Mouse (Mus musculus): ENCODE results near the gene Rft1. TPM values are rescaled to one million over a fixed set of nuclear protein-coding genes. Genes with fewer than 3 reads are reported as not detected.
A peak's percentile ranks its signal among the peaks of the same experiment; 100 is the strongest.

Rft1 gene
- polyA plus RNA-seq, 1 experiment: 18.1 TPM

DNA sequence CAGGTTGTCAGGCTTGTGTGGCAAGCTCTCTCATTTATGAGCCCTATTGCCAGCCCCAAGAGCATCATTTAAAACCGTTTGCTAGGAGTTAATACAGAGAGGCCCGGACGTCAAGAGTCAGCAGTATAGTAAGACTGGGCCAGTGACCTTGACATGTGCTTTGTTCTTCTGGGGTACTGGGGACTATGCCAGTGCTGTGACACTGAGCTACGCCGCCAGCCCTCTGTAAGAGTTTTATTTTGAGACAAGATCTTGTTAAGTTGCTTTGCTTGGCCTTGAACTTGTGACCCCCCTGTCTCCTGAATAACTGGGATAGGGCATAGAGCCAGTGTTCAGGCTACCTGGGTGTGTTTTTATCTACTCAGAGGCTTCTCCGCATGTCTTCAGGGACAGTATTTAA lies 38.3 kb downstream of the Rft1 start:
- peaks cover 5% of the 10 kb centered on the region for H3K36me3 ChIP-seq (ENCODE audit: control insufficient read depth, insufficient read depth, low read length, poor library complexity, severe bottlenecking)
- H3K4me1 ChIP-seq (ENCODE audit: control insufficient read depth, insufficient read depth, low read length): no peaks in the 10 kb centered on the region
- no peak for TF ChIP-seq POLR2A (IDR thresholded peaks at IDR 0.05; ENCODE audit: insufficient read depth, low read length)
- TF ChIP-seq EP300 (IDR thresholded peaks at IDR 0.05; ENCODE audit: insufficient read depth, low read depth, low read length): no peak
- no peak for TF ChIP-seq CTCF (IDR thresholded peaks at IDR 0.05; ENCODE audit: low read depth, low read length)
- H3K9me3 ChIP-seq (replicated peaks; ENCODE audit: control insufficient read depth, insufficient read depth, low read length, poor library complexity, severe bottlenecking): no peaks in the 10 kb centered on the region
- no peaks in the 10 kb centered on the region for H3K27me3 ChIP-seq (ENCODE audit: control insufficient read depth, insufficient read depth, low read length, poor library complexity, severe bottlenecking)
- H3K4me3 ChIP-seq (ENCODE audit: low read depth, low read length): no peak overlapping the region
- no peak overlapping the region for H3K9ac ChIP-seq (ENCODE audit: low read depth, poor library complexity, severe bottlenecking)
- no peak overlapping the region for H3K27ac ChIP-seq (ENCODE audit: insufficient read depth, low read length)

- Histone ChIP-seq H3K9me3 (replicated peaks; ENCODE audit: control insufficient read depth, insufficient read depth, low read length, poor library complexity, severe bottlenecking) (no peaks in the 10 kb centered on the region), H3K36me3 (ENCODE audit: control insufficient read depth, insufficient read depth, low read length, poor library complexity, severe bottlenecking) (peaks cover 4% of the 10 kb centered on the region), H3K9ac (ENCODE audit: low read depth, poor library complexity, severe bottlenecking) (no peak overlapping the region), H3K4me3 (ENCODE audit: low read depth, low read length) (no peak overlapping the region), H3K4me1 (ENCODE audit: control insufficient read depth, insufficient read depth, low read length) (no peaks in the 10 kb centered on the region), H3K27ac (ENCODE audit: insufficient read depth, low read length) (no peak overlapping the region), H3K27me3 (ENCODE audit: control insufficient read depth, insufficient read depth, low read length, poor library complexity, severe bottlenecking) (no peaks in the 10 kb centered on the region)
- TF ChIP-seq EP300 (IDR thresholded peaks at IDR 0.05; ENCODE audit: insufficient read depth, low read depth, low read length) (no peak), POLR2A (IDR thresholded peaks at IDR 0.05; ENCODE audit: insufficient read depth, low read length) (no peak), CTCF (IDR thresholded peaks at IDR 0.05; ENCODE audit: low read depth, low read length) (no peak)
Measured at GRCm38 (mm10) chr14:30694786-30695185, 40.6 kb downstream of the Rft1 start.

- H3K27me3 ChIP-seq (ENCODE audit: control insufficient read depth, insufficient read depth, low read length, poor library complexity, severe bottlenecking): no peaks in the 10 kb centered on the region
- H3K9me3 ChIP-seq (replicated peaks; ENCODE audit: control insufficient read depth, insufficient read depth, low read length, poor library complexity, severe bottlenecking): no peaks in the 10 kb centered on the region
- TF ChIP-seq POLR2A (IDR thresholded peaks at IDR 0.05; ENCODE audit: insufficient read depth, low read length) (no peak), EP300 (IDR thresholded peaks at IDR 0.05; ENCODE audit: insufficient read depth, low read depth, low read length) (no peak), CTCF (IDR thresholded peaks at IDR 0.05; ENCODE audit: low read depth, low read length) (no peak)
- no peak overlapping the region for H3K27ac ChIP-seq (ENCODE audit: insufficient read depth, low read length)
- H3K4me1 ChIP-seq (ENCODE audit: control insufficient read depth, insufficient read depth, low read length): no peaks in the 10 kb centered on the region
- H3K9ac ChIP-seq (ENCODE audit: low read depth, poor library complexity, severe bottlenecking): no peak overlapping the region
- H3K36me3 ChIP-seq (ENCODE audit: control insufficient read depth, insufficient read depth, low read length, poor library complexity, severe bottlenecking): no peaks in the 10 kb centered on the region
- H3K4me3 ChIP-seq (ENCODE audit: low read depth, low read length): no peak overlapping the region
Measured at GRCm38 (mm10) chr14:30695609-30696008, 41.4 kb downstream of the Rft1 start.

- H3K4me3 ChIP-seq (ENCODE audit: low read depth, low read length): no peak overlapping the region
- H3K36me3 ChIP-seq (ENCODE audit: control insufficient read depth, insufficient read depth, low read length, poor library complexity, severe bottlenecking): no peaks in the 10 kb centered on the region
- no peaks in the 10 kb centered on the region for H3K27me3 ChIP-seq (ENCODE audit: control insufficient read depth, insufficient read depth, low read length, poor library complexity, severe bottlenecking)
- H3K27ac ChIP-seq (ENCODE audit: insufficient read depth, low read length): no peak overlapping the region
- no peak for TF ChIP-seq CTCF (IDR thresholded peaks at IDR 0.05; ENCODE audit: low read depth, low read length)
- no peak for TF ChIP-seq POLR2A (IDR thresholded peaks at IDR 0.05; ENCODE audit: insufficient read depth, low read length)
- no peak for TF ChIP-seq EP300 (IDR thresholded peaks at IDR 0.05; ENCODE audit: insufficient read depth, low read depth, low read length)
- H3K9me3 ChIP-seq (replicated peaks; ENCODE audit: control insufficient read depth, insufficient read depth, low read length, poor library complexity, severe bottlenecking): no peaks in the 10 kb centered on the region
- H3K4me1 ChIP-seq (ENCODE audit: control insufficient read depth, insufficient read depth, low read length): no peaks in the 10 kb centered on the region
- no peak overlapping the region for H3K9ac ChIP-seq (ENCODE audit: low read depth, poor library complexity, severe bottlenecking)
Measured at GRCm38 (mm10) chr14:30697407-30698052, 43.4 kb downstream of the Rft1 start.

GRCm38 (mm10) chr14:30699656-30700055 lies 45.5 kb downstream of the Rft1 start:
- no peak overlapping the region for H3K9ac ChIP-seq (ENCODE audit: low read depth, poor library complexity, severe bottlenecking)
- no peaks in the 10 kb centered on the region for H3K27me3 ChIP-seq (ENCODE audit: control insufficient read depth, insufficient read depth, low read length, poor library complexity, severe bottlenecking)

GRCm38 (mm10) chr14:30702512-30702911 lies 48.4 kb downstream of the Rft1 start:
- H3K9me3 ChIP-seq (replicated peaks; ENCODE audit: control insufficient read depth, insufficient read depth, low read length, poor library complexity, severe bottlenecking): no peaks in the 10 kb centered on the region
- no peaks in the 10 kb centered on the region for H3K4me1 ChIP-seq (ENCODE audit: control insufficient read depth, insufficient read depth, low read length)
- no peak overlapping the region for H3K4me3 ChIP-seq (ENCODE audit: low read depth, low read length)
- no peaks in the 10 kb centered on the region for H3K27me3 ChIP-seq (ENCODE audit: control insufficient read depth, insufficient read depth, low read length, poor library complexity, severe bottlenecking)
- no peak overlapping the region for H3K27ac ChIP-seq (ENCODE audit: insufficient read depth, low read length)
- TF ChIP-seq CTCF (IDR thresholded peaks at IDR 0.05; ENCODE audit: low read depth, low read length): no peak
- no peak for TF ChIP-seq EP300 (IDR thresholded peaks at IDR 0.05; ENCODE audit: insufficient read depth, low read depth, low read length)
- no peak for TF ChIP-seq POLR2A (IDR thresholded peaks at IDR 0.05; ENCODE audit: insufficient read depth, low read length)
- H3K9ac ChIP-seq (ENCODE audit: low read depth, poor library complexity, severe bottlenecking): no peak overlapping the region
- no peaks in the 10 kb centered on the region for H3K36me3 ChIP-seq (ENCODE audit: control insufficient read depth, insufficient read depth, low read length, poor library complexity, severe bottlenecking)

More at GRCm38 (mm10) chr14:30699656-30700055, 45.5 kb downstream of the Rft1 start:
- TF ChIP-seq CTCF (IDR thresholded peaks at IDR 0.05; ENCODE audit: low read depth, low read length): peak; percentile 89
- no peak for TF ChIP-seq EP300 (IDR thresholded peaks at IDR 0.05; ENCODE audit: insufficient read depth, low read depth, low read length)
- no peaks in the 10 kb centered on the region for H3K9me3 ChIP-seq (replicated peaks; ENCODE audit: control insufficient read depth, insufficient read depth, low read length, poor library complexity, severe bottlenecking)
- H3K27ac ChIP-seq (ENCODE audit: insufficient read depth, low read length): no peak overlapping the region
- H3K4me3 ChIP-seq (ENCODE audit: low read depth, low read length): no peak overlapping the region
- H3K36me3 ChIP-seq (ENCODE audit: control insufficient read depth, insufficient read depth, low read length, poor library complexity, severe bottlenecking): no peaks in the 10 kb centered on the region
- no peaks in the 10 kb centered on the region for H3K4me1 ChIP-seq (ENCODE audit: control insufficient read depth, insufficient read depth, low read length)

Measured in ES-Bruce4 (cell line).